Mouse (Mus musculus): Measurements from ENCODE around the gene Ppan.

Gene Ppan

GRCm38 (mm10) chr9:20892104-20892653, 4.2 kb downstream of the Ppan start:
- no peak for TF ChIP-seq GATA4 (IDR thresholded peaks at IDR 0.05; ENCODE audit: insufficient replicate concordance, low read length)

GRCm38 (mm10) chr9:20893069-20893468, 5.1 kb downstream of the Ppan start:
- TF ChIP-seq GATA4 (IDR thresholded peaks at IDR 0.05; ENCODE audit: insufficient replicate concordance, low read length): no peak

- TF ChIP-seq GATA4 (IDR thresholded peaks at IDR 0.05; ENCODE audit: insufficient replicate concordance, low read length): no peak
Observed at GRCm38 (mm10) chr9:20893590-20894343, 5.8 kb downstream of the Ppan start.

GRCm38 (mm10) chr9:20894629-20895028, 6.7 kb downstream of the Ppan start:
- TF ChIP-seq GATA4 (IDR thresholded peaks at IDR 0.05; ENCODE audit: insufficient replicate concordance, low read length): no peak

GRCm38 (mm10) chr9:20895382-20895781, 7.4 kb downstream of the Ppan start:
- TF ChIP-seq GATA4 (IDR thresholded peaks at IDR 0.05; ENCODE audit: insufficient replicate concordance, low read length): no peak

GRCm38 (mm10) chr9:20897736-20898510, 9.9 kb downstream of the Ppan start:
- no peak for TF ChIP-seq GATA4 (IDR thresholded peaks at IDR 0.05; ENCODE audit: insufficient replicate concordance, low read length)

GRCm38 (mm10) chr9:20898511-20899073, 10.6 kb downstream of the Ppan start, which contains the start of gene Eif3g:
TSS of gene Eif3g (minus strand) at chr9:20898623.
- TF ChIP-seq GATA4 (IDR thresholded peaks at IDR 0.05; ENCODE audit: insufficient replicate concordance, low read length): no peak

GRCm38 (mm10) chr9:20901466-20902173, 13.6 kb downstream of the Ppan start:
- TF ChIP-seq GATA4 (IDR thresholded peaks at IDR 0.05; ENCODE audit: insufficient replicate concordance, low read length): no peak

GRCm38 (mm10) chr9:20902174-20902491, 14.2 kb downstream of the Ppan start:
- no peak for TF ChIP-seq GATA4 (IDR thresholded peaks at IDR 0.05; ENCODE audit: insufficient replicate concordance, low read length)

GRCm38 (mm10) chr9:20909948-20910347, 22.0 kb downstream of the Ppan start:
- TF ChIP-seq GATA4 (IDR thresholded peaks at IDR 0.05; ENCODE audit: insufficient replicate concordance, low read length): no peak

- TF ChIP-seq GATA4 (IDR thresholded peaks at IDR 0.05; ENCODE audit: insufficient replicate concordance, low read length): no peak
Observed at GRCm38 (mm10) chr9:20916160-20916559, 28.2 kb downstream of the Ppan start.

GRCm38 (mm10) chr9:20923258-20923657, 35.3 kb downstream of the Ppan start:
- no peak for TF ChIP-seq GATA4 (IDR thresholded peaks at IDR 0.05; ENCODE audit: insufficient replicate concordance, low read length)

Data from liver, adult (tissue).